8 mouse cellular contexts compared by ENCODE assay signal in the genomic region with DNA sequence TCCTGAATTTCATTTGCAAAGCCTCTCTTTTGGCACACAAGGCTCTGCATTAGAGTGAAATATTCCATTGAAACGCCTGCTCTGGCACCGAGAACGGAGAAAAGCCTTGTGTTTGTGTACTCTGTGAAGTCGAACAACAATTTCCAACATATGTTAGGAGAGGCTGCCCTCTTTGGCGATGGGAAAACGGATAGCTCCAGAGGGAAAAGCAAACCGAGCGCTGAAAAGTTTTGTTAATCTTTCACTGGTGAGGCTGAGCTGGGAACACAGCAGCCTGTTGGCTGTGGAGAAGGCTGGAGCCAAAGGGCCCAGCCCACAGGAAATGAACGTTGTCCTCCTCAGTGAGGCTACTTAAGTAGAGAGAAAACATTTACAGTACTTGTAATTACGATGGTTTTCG.
A peak's percentile ranks its signal among the peaks of the same experiment; 100 is the strongest.
DNase-seq lines count a peak whose midpoint lies in the region; ATAC-seq lines count a peak whose summit lies in the region.

No protein-coding gene starts in this region.

- DNase-seq in gastrocnemius, adult 18-20 months (ENCODE audit: low spot score), result peak; percentile 9
- DNase-seq in gastrocnemius, postnatal 36 days, result no peak
- DNase-seq in embryo, embryonic 11 days, result peak; percentile 55
- DNase-seq in kidney, adult 11 months, result peak; percentile 71
- no peak for DNase-seq in layer of hippocampus, adult 11-12 months (ENCODE audit: low spot score)
- no peak for DNase-seq in cerebellum, postnatal 25 days
- DNase-seq in right cerebral cortex, adult 2 months (ENCODE audit: low spot score in 2 of 2), result no peak

- H3K27ac ChIP-seq in liver, embryonic 16.5 days (ENCODE audit: low read length), result no peak overlapping the region

- intact Hi-C loops in gastrocnemius, postnatal 36 days (cut with DNase I), result no loop called here

- no peak overlapping the region for H3K4me2 ChIP-seq in liver, embryonic 16.5 days (ENCODE audit: low read depth, low read length)

- H3K36me3 ChIP-seq in liver, embryonic 16.5 days (ENCODE audit: control insufficient read depth, insufficient read depth), result no peaks in the 10 kb centered on the region

- no peak overlapping the region for H3K4me3 ChIP-seq in liver, embryonic 16.5 days (ENCODE audit: low read depth, low read length)

- ATAC-seq in liver, embryonic 16.5 days (ENCODE audit: low read depth), result peak; percentile 71

- H3K9ac ChIP-seq in liver, embryonic 16.5 days (ENCODE audit: low read depth, low read length), result no peak overlapping the region

- 35% methylated on average over 11 of the region's 11 CpGs for WGBS in liver, embryonic 16.5 days (ENCODE audit: insufficient replicate concordance)

- no peaks in the 10 kb centered on the region for H3K9me3 ChIP-seq in liver, embryonic 16.5 days (replicated peaks; ENCODE audit: control insufficient read depth, low read length)

- no peaks in the 10 kb centered on the region for H3K27me3 ChIP-seq in liver, embryonic 16.5 days (ENCODE audit: control insufficient read depth, insufficient read depth, low read depth, low read length)

- H3K4me1 ChIP-seq in liver, embryonic 16.5 days (ENCODE audit: control insufficient read depth, low read depth, low read length), result no peaks in the 10 kb centered on the region

Comparison
In these comparisons a context has a peak if more than half of its experiments do, and no peak if none do; other contexts are left out.
1. DNase-seq: peak in gastrocnemius, adult 18-20 months (single experiment), embryo, embryonic 11 days (single experiment) and kidney, adult 11 months (single experiment); none in gastrocnemius, postnatal 36 days (0 of 2), layer of hippocampus, adult 11-12 months (single experiment), cerebellum, postnatal 25 days (0 of 2) and right cerebral cortex, adult 2 months (0 of 2).